11 mouse cellular contexts compared by ENCODE assay signal in the genomic region with DNA sequence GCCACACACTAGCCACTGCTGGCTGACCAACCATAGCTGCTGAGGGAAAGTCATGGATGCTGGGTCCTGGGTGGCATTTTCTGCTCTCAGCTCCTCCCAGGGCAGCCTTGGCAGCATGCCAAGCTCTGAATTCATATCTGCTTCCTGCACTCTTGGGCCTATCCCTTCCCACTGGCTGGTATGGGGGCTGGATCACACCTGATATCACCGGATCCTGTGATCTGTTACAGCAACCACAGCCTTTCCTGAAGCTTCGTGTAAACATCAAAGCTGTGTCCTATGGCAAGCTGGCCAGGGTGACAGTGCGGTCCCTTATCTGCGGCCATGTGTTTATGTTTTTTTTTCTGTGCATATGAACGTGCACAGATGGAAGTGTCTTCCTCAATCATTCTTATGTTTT. TPM values are rescaled to one million over a fixed set of nuclear protein-coding genes. Genes with fewer than 3 reads are reported as not detected.
DNase-seq lines count a peak whose midpoint lies in the region; ATAC-seq lines count a peak whose summit lies in the region.
"Had no signal": no experiment of that assay in that cellular context is flagged by ENCODE, and none has a peak within 500 bp of the region (broad histone marks: within the 10 kb centered on the region; RNA-seq: fewer than 3 reads in every experiment).

No protein-coding gene starts in this region.

- no peaks in the 10 kb centered on the region for H3K27me3 ChIP-seq in megakaryocyte, embryonic 14.5 days (replicated peaks)

- H3K4me3 ChIP-seq in megakaryocyte, embryonic 14.5 days (replicated peaks), result peak overlapping the region; percentile 83
- H3K4me3 ChIP-seq: midbrain, embryonic 10.5 days had no signal

- H3K36me3 ChIP-seq in megakaryocyte, embryonic 14.5 days (replicated peaks; ENCODE audit: low read length), result peaks cover 18% of the 10 kb centered on the region

- no peaks in the 10 kb centered on the region for H3K9me3 ChIP-seq in megakaryocyte, embryonic 14.5 days
- H3K9me3 ChIP-seq: midbrain, embryonic 10.5 days had no signal

- peak; percentile 62 for DNase-seq in cerebellum, adult 9-10 months
- no peak for DNase-seq in cerebellum, postnatal 36 days
- DNase-seq in liver, result peak; percentile 93
- peak; percentile 89 to 94 for DNase-seq in spleen, postnatal 10 days (ENCODE audit: low spot score in 2 of 2)
- no peak for DNase-seq in embryo, embryonic 9.5 days (ENCODE audit: extremely low spot score)
- no peak for DNase-seq in yolk sac, embryonic 10.5 days (ENCODE audit: low spot score)
- DNase-seq: cerebellum, adult 11-12 months had no signal

- peaks cover 78% of the 10 kb centered on the region for H3K4me1 ChIP-seq in megakaryocyte, embryonic 14.5 days

- no peak for ATAC-seq in megakaryocyte, adult 5-6 weeks (ENCODE audit: poor library complexity, severe bottlenecking)

RNA-seq across cellular contexts. Expression of gene Dohh, which starts 2.2 kb away (rescaled TPM):
- 80.4 and 114 TPM in 2 replicates for polyA plus RNA-seq in megakaryocyte, embryonic 14.5 days (2012; ENCODE audit: insufficient read depth, low replicate concordance)
- total RNA-seq in megakaryocyte, adult 5-6 weeks (2015), result 5.4 and 5.7 TPM in 2 replicates
- 21.9 and 42.4 TPM in 2 replicates for total RNA-seq in megakaryocyte, adult 5-6 weeks (2017)

RNA-seq across cellular contexts. Expression of gene Gm48551, which starts 2.2 kb away (rescaled TPM):
- 0.89 TPM in 1 of 2 replicates, not detected in the other for polyA plus RNA-seq in megakaryocyte, embryonic 14.5 days (2012; ENCODE audit: insufficient read depth, low replicate concordance)
- 0.83 and 2.9 TPM in 2 replicates for total RNA-seq in megakaryocyte, adult 5-6 weeks (2015)
- total RNA-seq in megakaryocyte, adult 5-6 weeks (2017), result 0.33 TPM in 1 of 2 replicates, not detected in the other

RNA-seq across cellular contexts. Expression of gene Fzr1, which starts 3.7 kb away (rescaled TPM):
- polyA plus RNA-seq in megakaryocyte, embryonic 14.5 days (2012; ENCODE audit: insufficient read depth, low replicate concordance), result 71.2 and 72.9 TPM in 2 replicates
- 22.7 and 23.8 TPM in 2 replicates for total RNA-seq in megakaryocyte, adult 5-6 weeks (2015)
- 20.9 and 24.0 TPM in 2 replicates for total RNA-seq in megakaryocyte, adult 5-6 weeks (2017)

RNA-seq across cellular contexts. Expression of gene Gm48552, which starts 6.8 kb away (rescaled TPM):
- polyA plus RNA-seq in megakaryocyte, embryonic 14.5 days (2012; ENCODE audit: insufficient read depth, low replicate concordance), result 8.4 TPM in 1 of 2 replicates, not detected in the other
- total RNA-seq in megakaryocyte, adult 5-6 weeks (2015), result not detected in 2 replicates
- 0.26 and 1.4 TPM in 2 replicates for total RNA-seq in megakaryocyte, adult 5-6 weeks (2017)
- polyA plus RNA-seq: testis, adult 2 months had no signal

RNA-seq across cellular contexts. Expression of gene Smim24, which starts 10.8 kb away (rescaled TPM):
- 4.4 TPM in 1 of 2 replicates, not detected in the other for polyA plus RNA-seq in megakaryocyte, embryonic 14.5 days (2012; ENCODE audit: insufficient read depth, low replicate concordance)
- total RNA-seq in megakaryocyte, adult 5-6 weeks (2015), result 30.6 and 34.0 TPM in 2 replicates
- 6.5 and 11.5 TPM in 2 replicates for total RNA-seq in megakaryocyte, adult 5-6 weeks (2017)

Comparison
In these comparisons a context has a peak if more than half of its experiments do, and no peak if none do; other contexts are left out.
1. DNase-seq: peak in cerebellum, adult 9-10 months (single experiment), liver (single experiment) and spleen, postnatal 10 days (2 of 2); none in cerebellum, postnatal 36 days (0 of 2), embryo, embryonic 9.5 days (single experiment) and yolk sac, embryonic 10.5 days (single experiment).